Mouse (Mus musculus) spleen, adult 18-20 months (tissue): ENCODE measurements around the gene Zfp609.
"Not testable (repeated sequence)": the region's sequence is repeated elsewhere in the genome, so short reads cannot be mapped to it uniquely, and the experiment has no call there.

Experiments used
- DNase-seq, 2 experiments: peaks; one replicate each; pipeline ENCODE4 v3.0.0; 2022; ENCODE audit warnings: mixed read lengths in 2 of 2

The Zfp609 gene

DNA sequence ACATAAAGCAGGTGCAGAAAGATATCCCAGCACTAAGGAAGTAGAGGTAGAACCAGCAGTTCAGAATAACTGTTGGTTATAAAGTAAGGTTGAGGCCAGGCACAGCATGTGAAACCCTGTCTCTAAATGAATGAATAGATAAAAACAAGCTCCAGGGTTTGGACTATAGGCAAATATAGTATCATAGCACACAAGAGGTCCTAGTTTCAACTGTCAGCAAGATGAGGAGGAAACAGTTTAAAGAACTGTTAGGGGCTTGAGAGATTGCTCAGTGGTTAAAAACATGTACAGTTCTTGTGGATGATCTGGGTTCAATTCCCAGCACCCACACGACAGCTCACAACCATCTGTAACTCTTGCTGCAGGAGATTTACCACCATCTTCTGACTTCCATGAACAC is 15.6 kb downstream of the Zfp609 start:
- DNase-seq = no peak

DNA sequence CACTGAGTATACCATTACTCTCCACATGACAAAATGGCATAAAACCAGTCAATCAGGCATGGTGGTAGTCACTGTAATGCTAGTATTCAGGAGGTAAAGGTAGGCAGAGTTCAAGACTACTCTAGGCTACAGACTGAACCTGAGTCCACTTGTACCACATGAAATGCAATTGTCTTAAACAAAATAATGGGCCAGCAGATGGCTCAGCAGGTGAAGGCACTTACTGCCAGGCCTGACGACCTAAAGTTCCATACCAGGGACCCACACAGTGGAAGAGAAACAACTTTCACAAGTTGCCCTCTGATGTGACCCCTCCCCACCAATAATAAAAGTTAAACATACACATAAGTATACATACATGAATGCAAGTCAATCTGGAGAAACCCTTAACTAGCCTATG is 19.5 kb downstream of the Zfp609 start:
- no peak for DNase-seq

DNA sequence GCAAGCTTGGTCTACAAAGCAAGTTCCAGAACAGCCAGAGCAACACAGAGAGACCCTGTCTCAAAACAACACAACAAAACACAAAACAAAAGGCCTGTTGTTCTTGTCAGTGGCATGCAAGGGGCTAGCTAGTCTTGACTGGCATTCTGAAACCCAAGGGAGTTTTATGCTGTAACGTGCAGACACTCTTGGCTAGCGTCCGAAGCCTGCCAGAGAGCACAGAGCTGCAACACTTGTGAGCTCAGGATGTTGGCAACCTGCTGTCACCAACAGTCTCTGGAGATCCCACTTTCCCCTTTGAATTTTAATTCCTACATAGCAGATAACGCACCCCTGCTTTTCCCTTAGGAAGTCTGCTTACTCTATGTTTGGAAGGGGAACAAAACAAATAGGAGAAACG is 20.1 kb downstream of the Zfp609 start:
- DNase-seq = no peak

DNA sequence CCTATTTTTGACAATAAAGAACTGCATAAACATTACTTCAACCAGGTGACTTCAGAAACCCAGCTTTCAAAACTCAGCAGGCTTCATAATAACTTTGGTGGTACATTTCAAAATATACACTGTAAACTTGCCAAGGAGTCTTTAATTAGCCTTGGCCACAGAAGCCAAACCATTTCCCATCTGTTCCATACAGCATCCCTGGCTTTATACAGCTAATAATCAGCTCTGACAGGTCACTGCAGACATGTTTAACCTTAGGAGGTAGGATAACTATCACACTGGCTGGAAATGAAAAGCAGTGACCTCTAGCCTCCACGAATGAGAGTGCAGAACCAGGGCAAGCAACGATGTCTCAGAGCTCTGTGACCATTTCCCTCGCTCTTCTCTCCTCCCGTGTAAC is 27.6 kb downstream of the Zfp609 start:
- DNase-seq = no peak

DNA sequence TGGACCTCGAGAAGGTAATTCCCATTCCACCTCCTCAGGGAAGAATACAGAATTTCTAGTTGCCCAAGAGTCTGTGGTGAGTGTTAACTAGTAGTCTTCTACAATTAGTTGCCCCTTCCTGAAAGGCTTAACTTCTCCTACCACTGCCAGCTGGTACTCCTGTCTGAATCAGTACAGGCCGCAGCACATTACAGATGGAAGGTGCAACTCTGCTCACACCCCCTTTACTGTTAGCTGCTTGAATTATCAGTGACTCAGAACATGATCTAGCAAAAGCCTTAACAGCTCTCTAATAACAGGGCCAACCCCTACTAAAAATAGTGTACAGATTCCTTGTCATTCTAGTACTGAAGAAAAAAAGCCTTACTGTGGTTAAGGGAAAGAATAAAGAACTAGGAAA is 31.7 kb downstream of the Zfp609 start:
- DNase-seq = no peak

- no peak for DNase-seq
Measured at GRCm38 (mm10) chr9:65794313-65794712, 33.1 kb downstream of the Zfp609 start.

DNA sequence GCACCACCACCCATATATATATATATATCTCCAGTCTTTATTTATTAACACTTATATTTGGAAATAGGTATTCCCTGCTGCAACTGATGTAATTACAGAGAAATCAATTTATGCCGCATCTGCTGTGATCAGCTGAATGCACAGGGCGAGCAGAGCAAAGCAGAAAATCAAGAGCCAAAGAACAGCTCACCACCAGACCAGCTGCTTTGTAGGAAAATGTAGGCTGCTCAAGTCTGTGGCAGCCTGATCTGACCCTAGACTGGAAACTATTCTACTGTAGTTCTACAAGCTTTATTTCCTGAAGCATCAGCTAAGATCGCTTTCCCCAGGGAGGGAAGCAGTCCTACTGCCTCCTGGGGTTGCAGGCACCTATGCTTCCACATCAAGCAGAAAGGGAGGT is 33.9 kb downstream of the Zfp609 start:
- DNase-seq = no peak

GRCm38 (mm10) chr9:65793086-65793485 is 34.3 kb downstream of the Zfp609 start:
- no peak for DNase-seq

DNA sequence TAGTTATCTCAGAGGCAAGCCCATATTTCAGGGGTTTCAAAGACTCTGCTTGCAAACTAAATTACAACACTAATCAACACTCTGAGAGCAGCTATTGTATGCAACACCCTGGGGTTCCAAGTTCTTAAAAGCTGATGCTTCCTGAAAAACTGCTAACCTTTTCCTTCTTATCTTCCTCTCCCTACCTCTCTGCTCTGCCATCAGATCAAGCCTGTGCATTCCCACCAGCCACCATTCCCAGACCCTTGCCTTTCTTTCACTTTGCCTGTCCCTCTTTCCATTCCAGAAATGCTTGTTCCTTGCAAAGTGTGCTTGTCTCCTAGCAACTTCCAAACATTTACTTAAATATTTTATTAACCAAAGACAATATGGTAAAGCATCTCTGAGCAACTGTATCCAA is 35.5 kb downstream of the Zfp609 start:
- DNase-seq = no peak

DNA sequence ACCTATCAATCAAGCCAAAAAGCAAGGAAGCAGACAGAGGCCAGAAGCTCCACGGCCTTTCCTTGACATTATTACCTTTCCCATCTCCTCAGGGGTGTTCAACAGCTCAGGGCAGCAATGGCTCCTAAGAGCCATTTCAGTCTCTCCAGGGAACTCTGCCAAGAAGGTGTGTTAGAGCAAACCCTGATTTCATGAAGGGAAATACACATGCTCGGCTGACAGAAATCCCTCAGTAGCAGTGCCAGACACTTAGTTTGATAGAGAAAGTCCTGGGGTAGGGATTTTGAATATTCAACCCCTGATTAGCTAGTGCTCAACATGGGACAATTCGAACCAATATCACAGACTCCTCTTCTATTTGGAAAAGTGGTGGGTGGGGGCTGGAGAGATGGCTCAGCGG is 36.3 kb downstream of the Zfp609 start:
- DNase-seq = no peak

GRCm38 (mm10) chr9:65789788-65790187 is 37.6 kb downstream of the Zfp609 start:
- DNase-seq = no peak

DNA sequence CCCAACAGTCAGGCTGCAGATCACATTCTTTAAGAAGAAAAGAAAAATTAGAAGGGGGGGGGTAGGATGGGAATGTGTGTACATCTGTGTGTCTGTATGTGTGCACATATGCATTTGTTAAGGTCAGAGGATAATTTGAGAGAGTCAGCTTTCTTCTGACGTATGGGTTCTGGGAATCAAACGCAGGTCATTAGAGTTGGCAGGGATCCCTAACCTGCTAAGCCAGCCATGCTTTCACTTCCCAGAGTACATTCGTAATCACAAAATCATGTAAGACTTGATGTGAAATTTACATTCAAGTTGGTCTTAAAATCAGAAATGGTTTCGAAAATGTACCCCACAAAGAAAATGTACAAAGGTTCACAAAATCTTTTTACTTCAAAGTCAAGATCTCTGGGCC is 38.8 kb downstream of the Zfp609 start:
- no peak for DNase-seq

- no peak for DNase-seq
Measured at GRCm38 (mm10) chr9:65787829-65788344, 39.5 kb downstream of the Zfp609 start.

- DNase-seq = no peak
Measured at GRCm38 (mm10) chr9:65786885-65787787, 40.2 kb downstream of the Zfp609 start.

- no peak for DNase-seq
Measured at GRCm38 (mm10) chr9:65785772-65786368, 41.5 kb downstream of the Zfp609 start.

GRCm38 (mm10) chr9:65779619-65780018 is 47.7 kb downstream of the Zfp609 start:
- DNase-seq = not testable (repeated sequence)

- no peak for DNase-seq
Measured at GRCm38 (mm10) chr9:65776874-65777432, 50.4 kb downstream of the Zfp609 start.

DNA sequence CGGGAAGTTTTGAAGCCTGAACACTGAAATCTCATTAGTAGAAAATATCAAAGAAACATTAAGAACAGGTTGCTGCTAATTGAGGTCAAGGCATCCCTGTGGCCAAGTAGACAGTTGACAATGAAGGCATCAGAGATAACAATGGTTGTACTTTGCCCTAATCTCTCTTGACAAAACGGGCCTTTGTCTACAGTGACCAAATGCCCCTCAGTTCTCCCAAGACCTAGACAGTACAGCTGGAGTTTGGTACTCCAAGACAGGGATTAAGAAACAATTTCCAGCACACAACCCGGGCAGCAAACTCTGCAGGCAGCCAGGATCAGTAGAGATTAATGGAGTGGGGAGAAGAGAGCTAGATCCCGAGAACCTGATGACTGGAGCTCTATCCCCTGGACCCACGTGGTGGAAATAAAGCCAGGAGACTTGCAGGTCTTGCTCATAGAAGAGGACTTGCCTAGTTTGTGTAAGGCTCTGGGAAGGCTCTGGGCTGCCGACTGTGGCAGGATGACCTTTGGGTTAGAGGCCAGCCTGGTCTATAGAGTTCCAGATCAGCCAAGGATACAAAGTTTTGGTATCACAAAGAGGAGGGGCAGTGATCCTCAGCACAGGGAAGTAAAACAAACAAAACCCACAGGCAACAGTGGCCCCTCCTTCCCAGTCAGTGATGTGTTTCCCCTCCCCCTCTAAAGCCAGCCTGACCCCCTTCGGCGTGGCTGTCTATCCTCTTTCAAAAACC is 51.1 kb downstream of the Zfp609 start:
- DNase-seq = no peak

DNA sequence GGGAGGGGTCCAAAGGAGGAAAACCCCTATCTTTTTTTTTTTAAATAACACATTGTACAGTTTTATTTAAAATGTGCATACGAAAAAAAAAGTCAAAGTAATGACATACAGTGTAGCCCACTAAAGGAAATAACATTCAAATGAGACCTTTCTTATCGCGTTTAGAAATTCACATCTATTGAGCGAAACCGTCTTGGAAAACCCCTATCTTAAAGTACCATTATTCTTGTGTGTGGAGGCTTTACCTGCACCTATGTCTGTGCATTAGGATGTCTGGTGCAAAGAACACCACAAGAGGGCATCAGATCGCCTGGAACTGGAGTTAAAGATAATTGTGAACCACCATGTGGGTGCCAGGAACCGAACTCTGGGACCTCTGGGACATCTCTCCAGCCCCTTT is 53.6 kb downstream of the Zfp609 start:
- DNase-seq = no peak

- no peak for DNase-seq
Measured at GRCm38 (mm10) chr9:65771011-65771664, 56.2 kb downstream of the Zfp609 start.

- no peak for DNase-seq
Measured at GRCm38 (mm10) chr9:65762728-65763127, 64.6 kb downstream of the Zfp609 start.

DNA sequence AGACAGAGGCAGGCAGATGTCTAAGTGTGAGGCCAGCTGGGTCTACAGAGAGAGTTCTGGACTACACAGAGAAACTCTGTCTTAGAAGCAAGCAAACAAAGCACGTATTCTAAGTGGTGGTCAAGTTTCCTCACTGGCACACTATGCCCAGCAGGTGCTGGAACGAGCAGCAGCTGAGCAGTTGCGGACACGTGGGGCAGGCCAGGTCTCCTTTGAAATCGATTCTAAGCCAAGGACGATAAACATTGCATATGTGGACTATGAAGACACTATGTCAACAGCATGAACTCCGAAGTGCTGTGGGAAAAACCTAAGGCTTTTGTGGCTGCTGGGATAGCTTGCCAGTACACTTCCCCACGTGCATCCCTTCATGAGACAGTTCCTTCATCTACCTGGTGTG is 67.4 kb downstream of the Zfp609 start:
- DNase-seq = no peak

GRCm38 (mm10) chr9:65759256-65759655 is 68.1 kb downstream of the Zfp609 start:
- no peak for DNase-seq
